Mouse (Mus musculus): ENCODE data around the gene Neurl4. TPM values are rescaled to one million over a fixed set of nuclear protein-coding genes. Genes with fewer than 3 reads are reported as not detected.
"Not testable (repeated sequence)": the region's sequence is repeated elsewhere in the genome, so short reads cannot be mapped to it uniquely, and the experiment has no call there.

Gene Neurl4
- polyA plus RNA-seq, 1 experiment: not detected

DNA sequence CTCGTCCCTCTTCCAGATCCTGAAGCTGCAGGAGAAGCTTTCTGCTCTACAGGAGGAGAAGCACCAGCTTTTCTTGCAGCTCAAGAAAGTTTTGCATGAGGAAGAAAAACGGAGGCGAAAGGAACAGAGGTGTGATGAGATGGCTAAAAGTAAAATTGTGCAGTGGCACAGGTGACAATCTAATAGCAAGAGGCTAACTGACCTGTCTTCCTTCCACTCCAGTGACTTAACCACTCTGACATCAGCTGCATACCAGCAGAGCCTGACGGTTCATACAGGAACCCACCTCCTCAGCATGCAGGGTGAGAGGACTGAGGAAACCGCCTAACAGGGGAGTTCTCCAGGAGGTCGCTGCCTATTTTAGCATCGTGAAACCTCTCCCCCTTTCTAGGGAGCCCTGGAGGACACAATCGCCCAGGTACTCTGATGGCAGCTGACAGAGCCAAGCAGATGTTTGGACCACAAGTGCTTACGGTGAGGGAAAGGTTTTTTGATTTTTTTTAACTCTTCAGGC lies 14.1 kb downstream of the Neurl4 start:
- Histone ChIP-seq H3K4me1 (ENCODE audit: control insufficient read depth, insufficient read depth, low read length) (peaks cover 28% of the 10 kb centered on the region), H3K4me3 (ENCODE audit: insufficient read depth, low read depth, low read length) (no peak overlapping the region), H3K27ac (ENCODE audit: insufficient read depth, low read depth, low read length) (no peak overlapping the region)
- 34% methylated on average over 9 of the region's 9 CpGs for WGBS
- no peak for TF ChIP-seq POLR2A (IDR thresholded peaks at IDR 0.05; ENCODE audit: insufficient read depth, low read depth, low read length)
- TF ChIP-seq CTCF (IDR thresholded peaks at IDR 0.05; ENCODE audit: insufficient read depth, low read depth, low read length): no peak

DNA sequence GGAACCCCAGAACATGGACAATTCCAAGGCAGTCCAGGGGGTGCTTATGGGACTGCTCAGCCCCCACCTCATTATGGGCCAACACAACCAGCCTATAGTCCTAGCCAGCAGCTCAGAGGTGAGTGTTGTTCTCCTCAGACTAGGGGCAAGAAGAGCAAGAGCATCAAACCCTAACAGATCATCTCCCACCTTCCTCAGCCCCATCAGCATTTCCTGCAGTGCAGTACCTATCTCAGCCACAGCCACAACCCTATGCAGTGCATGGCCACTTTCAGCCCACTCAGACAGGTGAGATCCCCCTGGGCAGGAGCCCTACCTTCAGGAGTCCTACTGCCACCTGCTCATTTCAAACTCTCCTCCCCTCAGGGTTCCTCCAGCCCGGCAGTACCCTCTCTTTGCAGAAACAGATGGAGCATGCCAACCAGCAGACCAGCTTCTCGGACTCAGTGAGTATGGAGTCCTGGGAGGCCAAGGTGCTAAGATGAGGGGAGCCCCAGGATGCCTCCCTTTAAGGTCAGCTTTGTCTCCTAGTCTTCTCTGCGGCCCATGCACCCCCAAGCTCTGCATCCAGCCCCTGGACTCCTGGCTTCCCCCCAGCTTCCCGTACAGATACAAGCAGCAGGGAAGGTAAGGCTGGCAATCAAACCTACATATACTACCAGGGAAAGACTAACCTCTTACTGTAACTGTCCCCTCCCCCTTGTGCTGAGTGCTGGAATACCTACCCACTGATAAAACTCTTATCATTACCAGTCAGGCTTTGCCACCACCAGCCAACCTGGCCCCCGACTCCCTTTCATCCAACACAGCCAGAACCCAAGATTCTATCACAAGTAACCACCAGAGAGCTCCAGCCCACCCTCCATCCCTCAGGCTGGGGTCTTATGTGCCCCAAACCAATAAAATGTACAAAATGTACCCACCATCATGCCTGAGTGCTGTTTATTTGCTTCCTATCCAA lies 15.1 kb downstream of the Neurl4 start:
- WGBS: 61% methylated on average over 5 of the region's 5 CpGs
- TF ChIP-seq POLR2A (IDR thresholded peaks at IDR 0.05; ENCODE audit: insufficient read depth, low read depth, low read length) (no peak), CTCF (IDR thresholded peaks at IDR 0.05; ENCODE audit: insufficient read depth, low read depth, low read length) (no peak)
- Histone ChIP-seq H3K4me1 (ENCODE audit: control insufficient read depth, insufficient read depth, low read length) (peaks cover 28% of the 10 kb centered on the region), H3K4me3 (ENCODE audit: insufficient read depth, low read depth, low read length) (no peak overlapping the region), H3K27ac (ENCODE audit: insufficient read depth, low read depth, low read length) (no peak overlapping the region)

DNA sequence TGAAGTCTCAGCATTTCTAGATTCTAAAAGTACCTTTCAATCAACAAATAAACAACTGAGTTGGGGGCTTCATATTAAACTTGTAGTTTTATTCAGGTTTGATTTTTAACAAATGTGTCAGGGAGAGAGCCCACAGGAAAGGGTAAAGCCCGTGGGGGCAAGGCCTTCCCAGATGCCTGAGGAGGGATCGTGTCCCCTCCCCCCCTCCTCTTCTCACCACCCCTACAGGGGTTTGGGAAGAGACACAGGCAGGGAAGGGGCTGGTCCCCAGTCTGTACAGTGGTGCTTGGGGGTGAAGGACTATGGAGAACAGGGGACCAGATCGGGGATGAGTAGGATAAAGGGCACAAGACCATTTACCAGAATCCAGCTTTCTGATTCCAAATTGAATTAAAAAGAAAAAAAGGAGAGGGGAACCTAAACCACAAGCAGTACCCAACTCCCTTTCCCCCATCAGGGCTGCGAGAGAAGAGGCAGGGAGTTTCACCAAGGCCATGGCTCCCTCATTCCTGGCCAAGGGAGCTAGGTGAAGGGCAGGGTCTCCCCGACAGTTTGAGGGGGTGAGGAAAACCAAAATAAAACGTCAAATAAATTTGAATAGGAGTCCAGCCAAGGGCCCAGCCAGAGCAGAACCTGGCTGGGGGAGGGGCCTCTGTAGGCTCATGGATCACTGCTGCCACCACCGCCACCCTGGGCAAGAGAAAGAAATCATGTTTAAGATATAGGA lies 15.9 kb downstream of the Neurl4 start:
- H3K4me1 ChIP-seq (ENCODE audit: control insufficient read depth, insufficient read depth, low read length): peaks cover 28% of the 10 kb centered on the region
- not testable (repeated sequence) for H3K4me3 ChIP-seq (ENCODE audit: insufficient read depth, low read depth, low read length); H3K27ac ChIP-seq (ENCODE audit: insufficient read depth, low read depth, low read length)
- WGBS: 56% methylated on average over 7 of the region's 7 CpGs

DNA sequence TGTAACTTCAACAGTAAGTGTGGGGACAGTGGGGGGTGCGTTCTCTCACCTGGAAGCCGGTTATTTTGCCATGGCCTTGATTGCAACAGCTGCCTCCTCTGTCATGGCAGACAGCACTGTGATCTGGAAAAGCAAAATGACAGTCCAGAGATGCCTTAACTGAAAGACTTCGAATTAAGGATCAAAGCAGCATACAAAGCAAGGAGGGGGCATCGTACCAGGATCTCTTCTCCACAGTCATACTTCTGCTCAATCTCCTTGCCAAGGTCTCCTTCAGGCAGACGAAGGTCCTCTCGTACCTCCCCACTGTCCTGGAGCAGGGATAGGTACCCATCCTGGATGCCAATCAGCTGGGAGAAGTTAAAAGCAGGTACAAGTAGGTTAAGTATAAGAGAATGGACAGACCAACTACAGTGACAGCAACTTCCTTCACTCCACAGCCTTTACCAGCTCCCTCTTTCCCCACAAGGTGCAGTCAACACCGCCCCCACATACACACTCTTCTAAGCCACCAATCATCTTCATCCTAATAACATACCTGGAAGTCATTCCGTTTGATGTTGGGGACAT lies 16.6 kb downstream of the Neurl4 start:
- no peak overlapping the region for H3K4me3 ChIP-seq (ENCODE audit: insufficient read depth, low read depth, low read length)
- no peak for TF ChIP-seq POLR2A (IDR thresholded peaks at IDR 0.05; ENCODE audit: insufficient read depth, low read depth, low read length)
- TF ChIP-seq CTCF (IDR thresholded peaks at IDR 0.05; ENCODE audit: insufficient read depth, low read depth, low read length): no peak
- H3K4me1 ChIP-seq (ENCODE audit: control insufficient read depth, insufficient read depth, low read length): peaks cover 28% of the 10 kb centered on the region
- WGBS: 92% methylated on average over 8 of the region's 8 CpGs
- no peak overlapping the region for H3K27ac ChIP-seq (ENCODE audit: insufficient read depth, low read depth, low read length)

- Histone ChIP-seq H3K27ac (ENCODE audit: insufficient read depth, low read depth, low read length) (no peak overlapping the region), H3K4me3 (ENCODE audit: insufficient read depth, low read depth, low read length) (no peak overlapping the region), H3K4me1 (ENCODE audit: control insufficient read depth, insufficient read depth, low read length) (peaks cover 27% of the 10 kb centered on the region)
- TF ChIP-seq POLR2A (IDR thresholded peaks at IDR 0.05; ENCODE audit: insufficient read depth, low read depth, low read length) (no peak), CTCF (IDR thresholded peaks at IDR 0.05; ENCODE audit: insufficient read depth, low read depth, low read length) (no peak)
- 78% methylated on average over 5 of the region's 5 CpGs for WGBS
Measured at GRCm38 (mm10) chr11:69918118-69918517, 17.2 kb downstream of the Neurl4 start.

DNA sequence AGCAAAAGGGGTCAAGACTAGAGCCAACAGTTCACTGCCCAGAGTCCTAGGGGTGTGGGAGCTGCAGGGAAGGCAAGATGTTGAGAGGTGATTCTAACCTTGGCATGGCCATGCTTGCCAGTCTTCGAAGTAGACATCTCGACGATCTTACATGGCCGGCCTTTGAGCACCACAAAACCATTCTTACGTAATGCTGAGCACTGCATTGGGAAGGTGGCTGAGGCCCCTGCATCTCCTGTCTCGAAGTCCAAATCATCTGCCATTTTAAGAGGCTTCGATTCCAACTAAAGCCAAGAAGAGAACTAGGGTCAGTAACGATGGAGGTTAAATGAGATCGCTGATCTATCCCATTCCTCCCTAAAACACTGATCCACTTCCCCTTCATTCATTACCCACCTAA lies 18.2 kb downstream of the Neurl4 start:
- Histone ChIP-seq H3K27ac (ENCODE audit: insufficient read depth, low read depth, low read length) (no peak overlapping the region), H3K4me3 (ENCODE audit: insufficient read depth, low read depth, low read length) (no peak overlapping the region), H3K4me1 (ENCODE audit: control insufficient read depth, insufficient read depth, low read length) (peaks cover 21% of the 10 kb centered on the region)
- no peak for TF ChIP-seq CTCF (IDR thresholded peaks at IDR 0.05; ENCODE audit: insufficient read depth, low read depth, low read length)
- no peak for TF ChIP-seq POLR2A (IDR thresholded peaks at IDR 0.05; ENCODE audit: insufficient read depth, low read depth, low read length)
- 70% methylated on average over 9 of the region's 9 CpGs for WGBS

GRCm38 (mm10) chr11:69919661-69920265 lies 18.9 kb downstream of the Neurl4 start:
- Histone ChIP-seq H3K27ac (ENCODE audit: insufficient read depth, low read depth, low read length) (0 out of 2 replicates have a peak overlapping the region, but pooled peaks have one; percentile 28), H3K4me1 (ENCODE audit: control insufficient read depth, insufficient read depth, low read length) (peaks cover 20% of the 10 kb centered on the region), H3K4me3 (ENCODE audit: insufficient read depth, low read depth, low read length) (peak overlapping the region; percentile 100)
- 1% methylated on average over 17 of the region's 17 CpGs for WGBS
- TF ChIP-seq CTCF (IDR thresholded peaks at IDR 0.05; ENCODE audit: insufficient read depth, low read depth, low read length): no peak
- no peak for TF ChIP-seq POLR2A (IDR thresholded peaks at IDR 0.05; ENCODE audit: insufficient read depth, low read depth, low read length)

- Histone ChIP-seq H3K4me3 (ENCODE audit: insufficient read depth, low read depth, low read length) (peak overlapping the region; percentile 100), H3K27ac (ENCODE audit: insufficient read depth, low read depth, low read length) (peak overlapping the region; percentile 98)
Measured at GRCm38 (mm10) chr11:69920266-69921031, 19.6 kb downstream of the Neurl4 start.

More at GRCm38 (mm10) chr11:69920266-69921031, 19.6 kb downstream of the Neurl4 start:
- WGBS: 1% methylated on average over 61 of the region's 65 CpGs
- peaks cover 15% of the 10 kb centered on the region for H3K4me1 ChIP-seq (ENCODE audit: control insufficient read depth, insufficient read depth, low read length)
- no peak for TF ChIP-seq POLR2A (IDR thresholded peaks at IDR 0.05; ENCODE audit: insufficient read depth, low read depth, low read length)
- no peak for TF ChIP-seq CTCF (IDR thresholded peaks at IDR 0.05; ENCODE audit: insufficient read depth, low read depth, low read length)
